Mouse (Mus musculus): ENCODE data around the gene Calm2. TPM values are rescaled to one million over a fixed set of nuclear protein-coding genes. Genes with fewer than 3 reads are reported as not detected.

Gene Calm2
- total and polyA plus RNA-seq, 2 experiments from 2014 or later, result 841 to 3,128 TPM

DNA sequence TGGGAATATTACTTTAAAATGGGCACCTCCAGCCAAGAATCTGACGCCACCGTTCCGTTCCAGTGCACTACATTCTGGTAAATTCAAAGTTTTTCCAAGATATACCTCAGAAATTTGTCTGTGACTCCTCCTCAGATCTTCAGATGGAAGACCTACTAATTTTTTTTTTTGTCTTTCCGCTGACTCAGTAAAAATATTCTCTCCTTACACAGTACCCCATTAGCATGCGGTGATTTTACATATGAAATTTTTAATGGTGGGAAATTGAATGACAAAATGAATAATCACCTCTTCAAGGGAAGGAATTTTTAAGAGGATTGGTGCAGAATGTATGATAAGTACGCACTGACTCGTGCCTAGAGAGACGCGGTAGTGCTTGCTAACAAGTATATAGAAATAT, 1.6 kb upstream of the Calm2 start:
- no peak overlapping the region for H3K9ac ChIP-seq (replicated peaks; ENCODE audit: low read length)
- no peak for ATAC-seq
- TF ChIP-seq CTCF (IDR thresholded peaks at IDR 0.05; ENCODE audit: low read depth), result no peak
- H3K27me3 ChIP-seq (ENCODE audit: insufficient read depth, low read length), result no peaks in the 10 kb centered on the region
- H3K4me2 ChIP-seq (ENCODE audit: low read depth, low read length), result no peak overlapping the region; the same call in 1 of the 2 replicates
- peaks cover 10% of the 10 kb centered on the region for H3K4me1 ChIP-seq (ENCODE audit: insufficient read depth, low read length)
- H3K9me3 ChIP-seq (ENCODE audit: low read length), result no peaks in the 10 kb centered on the region
- 89% methylated on average over 9 of the region's 9 CpGs for WGBS
- H3K27ac ChIP-seq, result 0 out of 2 replicates have a peak overlapping the region, but pooled peaks have one; percentile 99
- no peak for DNase-seq (ENCODE audit: low spot score)
- no peaks in the 10 kb centered on the region for H3K36me3 ChIP-seq (ENCODE audit: insufficient read depth, low read length)
- no peak overlapping the region for H3K4me3 ChIP-seq (ENCODE audit: low read length)

- ATAC-seq (no peak), DNase-seq (ENCODE audit: low spot score) (no peak)
- Histone ChIP-seq H3K27me3 (ENCODE audit: insufficient read depth, low read length) (no peaks in the 10 kb centered on the region), H3K9me3 (ENCODE audit: low read length) (no peaks in the 10 kb centered on the region), H3K9ac (replicated peaks; ENCODE audit: low read length) (peak overlapping the region; percentile 97), H3K4me1 (ENCODE audit: insufficient read depth, low read length) (peaks cover 16% of the 10 kb centered on the region), H3K27ac (peak overlapping the region; percentile 99), H3K4me3 (ENCODE audit: low read length) (peak overlapping the region; percentile 96), H3K4me2 (ENCODE audit: low read depth, low read length) (peak overlapping the region; percentile 80), H3K36me3 (ENCODE audit: insufficient read depth, low read length) (no peaks in the 10 kb centered on the region)
- 33% methylated on average over 12 of the region's 12 CpGs for WGBS
- TF ChIP-seq CTCF (IDR thresholded peaks at IDR 0.05; ENCODE audit: low read depth), result no peak
Observed at GRCm38 (mm10) chr17:87447612-87448200, 971 bp upstream of the Calm2 start.

- WGBS, result 1% methylated on average over 43 of the region's 86 CpGs
- DNase-seq (ENCODE audit: low spot score), result peak; percentile 87
- peak; percentile 61 for ATAC-seq
- Histone ChIP-seq H3K9me3 (ENCODE audit: low read length) (no peaks in the 10 kb centered on the region), H3K4me3 (ENCODE audit: low read length) (peak overlapping the region; percentile 96), H3K4me2 (ENCODE audit: low read depth, low read length) (peak overlapping the region; percentile 80), H3K27me3 (ENCODE audit: insufficient read depth, low read length) (no peaks in the 10 kb centered on the region), H3K36me3 (ENCODE audit: insufficient read depth, low read length) (no peaks in the 10 kb centered on the region), H3K4me1 (ENCODE audit: insufficient read depth, low read length) (peaks cover 26% of the 10 kb centered on the region), H3K9ac (replicated peaks; ENCODE audit: low read length) (peak overlapping the region; percentile 97), H3K27ac (peak overlapping the region; percentile 99)
- no peak for TF ChIP-seq CTCF (IDR thresholded peaks at IDR 0.05; ENCODE audit: low read depth)
Observed at GRCm38 (mm10) chr17:87445917-87446766, 593 bp downstream of the Calm2 start.

GRCm38 (mm10) chr17:87445337-87445916, 1.3 kb downstream of the Calm2 start:
- Histone ChIP-seq H3K4me3 (ENCODE audit: low read length) (peak overlapping the region; percentile 96), H3K27ac (peak overlapping the region; percentile 99; the same call in 1 of the 2 replicates), H3K36me3 (ENCODE audit: insufficient read depth, low read length) (no peaks in the 10 kb centered on the region), H3K27me3 (ENCODE audit: insufficient read depth, low read length) (no peaks in the 10 kb centered on the region), H3K9ac (replicated peaks; ENCODE audit: low read length) (peak overlapping the region; percentile 97), H3K9me3 (ENCODE audit: low read length) (no peaks in the 10 kb centered on the region), H3K4me2 (ENCODE audit: low read depth, low read length) (peak overlapping the region; percentile 80), H3K4me1 (ENCODE audit: insufficient read depth, low read length) (peaks cover 26% of the 10 kb centered on the region)
- under 1% methylated on average over 13 of the region's 13 CpGs for WGBS
- TF ChIP-seq CTCF (IDR thresholded peaks at IDR 0.05; ENCODE audit: low read depth), result no peak
- ATAC-seq, result no peak
- DNase-seq (ENCODE audit: low spot score), result peak; percentile 43

DNA sequence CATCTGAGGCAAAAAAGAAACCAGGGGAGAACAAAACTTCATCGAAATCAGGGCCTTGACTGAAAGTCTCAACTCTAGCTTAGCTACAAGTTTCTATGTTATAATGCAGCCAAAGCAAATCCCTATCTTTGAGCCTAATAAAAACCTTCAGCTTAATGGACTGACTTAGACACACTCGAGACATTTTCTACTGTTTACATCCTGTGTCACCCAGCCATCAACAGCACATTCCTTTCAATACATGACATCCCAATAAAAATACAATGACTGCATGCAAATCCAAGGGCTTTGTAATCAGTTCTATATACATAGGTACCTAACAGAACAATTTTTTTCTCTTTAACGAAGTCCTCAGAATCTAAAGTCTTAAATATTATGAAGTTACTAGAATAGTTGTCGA, 2.0 kb downstream of the Calm2 start:
- peaks cover 26% of the 10 kb centered on the region for H3K4me1 ChIP-seq (ENCODE audit: insufficient read depth, low read length)
- ATAC-seq (no peak), DNase-seq (ENCODE audit: low spot score) (no peak)
- no peak overlapping the region for H3K27ac ChIP-seq
- peak overlapping the region; percentile 96 for H3K4me3 ChIP-seq (ENCODE audit: low read length)
- H3K36me3 ChIP-seq (ENCODE audit: insufficient read depth, low read length), result no peaks in the 10 kb centered on the region
- H3K4me2 ChIP-seq (ENCODE audit: low read depth, low read length), result peak overlapping the region; percentile 80
- 0 out of 2 replicates have a peak overlapping the region, but pooled peaks have one; percentile 9 for H3K9ac ChIP-seq (replicated peaks; ENCODE audit: low read length)
- 31% methylated on average over 4 of the region's 4 CpGs for WGBS
- no peak for TF ChIP-seq CTCF (IDR thresholded peaks at IDR 0.05; ENCODE audit: low read depth)
- H3K9me3 ChIP-seq (ENCODE audit: low read length), result no peaks in the 10 kb centered on the region
- no peaks in the 10 kb centered on the region for H3K27me3 ChIP-seq (ENCODE audit: insufficient read depth, low read length)

GRCm38 (mm10) chr17:87441537-87441936, 5.2 kb downstream of the Calm2 start:
- ATAC-seq, result no peak
- Histone ChIP-seq H3K4me3 (ENCODE audit: low read length) (peak overlapping the region; percentile 16), H3K27ac (no peak overlapping the region), H3K9me3 (ENCODE audit: low read length) (no peaks in the 10 kb centered on the region), H3K9ac (replicated peaks; ENCODE audit: low read length) (no peak overlapping the region), H3K36me3 (ENCODE audit: insufficient read depth, low read length) (no peaks in the 10 kb centered on the region), H3K4me1 (ENCODE audit: insufficient read depth, low read length) (peaks cover 22% of the 10 kb centered on the region), H3K4me2 (ENCODE audit: low read depth, low read length) (peak overlapping the region; percentile 80), H3K27me3 (ENCODE audit: insufficient read depth, low read length) (no peaks in the 10 kb centered on the region)
- WGBS, result 47% methylated on average over 2 of the region's 2 CpGs
- DNase-seq (ENCODE audit: low spot score), result no peak
- no peak for TF ChIP-seq CTCF (IDR thresholded peaks at IDR 0.05; ENCODE audit: low read depth)
